ENCODE assay signal across 8 mouse cellular contexts in the genomic region with DNA sequence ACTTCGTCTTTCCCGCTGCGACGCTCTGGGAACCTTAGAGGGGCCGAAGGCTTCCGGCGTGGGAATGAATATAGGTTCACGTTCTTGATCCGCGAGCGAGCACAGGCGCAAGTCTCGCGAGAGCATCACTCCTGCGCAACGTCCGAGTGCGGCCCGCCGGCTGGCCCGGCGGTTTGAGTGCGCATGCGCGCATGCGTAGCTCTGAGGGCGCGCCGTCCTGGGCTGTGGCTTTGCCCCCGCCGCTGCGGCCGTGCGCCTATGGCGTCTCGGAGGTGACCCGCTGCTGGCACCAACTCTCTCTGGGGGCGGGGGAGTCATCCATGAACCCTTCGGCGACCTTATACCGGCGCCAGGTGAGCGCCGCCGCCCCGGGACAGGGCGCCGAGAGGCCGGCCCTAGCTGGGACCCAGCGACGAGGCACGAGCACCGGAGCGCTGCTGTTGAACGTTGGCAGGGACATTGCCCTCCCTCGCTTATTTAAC. TPM values are rescaled to one million over a fixed set of nuclear protein-coding genes. Genes with fewer than 3 reads are reported as not detected.
DNase-seq lines count a peak whose midpoint lies in the region; ATAC-seq and TF ChIP-seq lines count a peak whose summit lies in the region.

Gene Ccdc62 (plus strand): TSS at position 172 of the 482 bp plus-strand sequence.

- peaks cover 42% of the 10 kb centered on the region for H3K36me3 ChIP-seq in G1E (replicated peaks)
- peaks cover 16% of the 10 kb centered on the region for H3K36me3 ChIP-seq in forebrain, postnatal 0 days (ENCODE audit: insufficient read depth)
- H3K36me3 ChIP-seq in lung, embryonic 15.5 days = peaks cover 37% of the 10 kb centered on the region

- H3K9ac ChIP-seq in forebrain, postnatal 0 days = peak within 1 kb of the TSS; percentile 82
- H3K9ac ChIP-seq in lung, embryonic 15.5 days = peak within 1 kb of the TSS; percentile 93

- H3K9me3 ChIP-seq in G1E (replicated peaks) = no peaks in the 10 kb centered on the region
- no peaks in the 10 kb centered on the region for H3K9me3 ChIP-seq in forebrain, postnatal 0 days (ENCODE audit: low read length)
- H3K9me3 ChIP-seq in lung, embryonic 15.5 days = no peaks in the 10 kb centered on the region

- peak; percentile 79 for ATAC-seq in G1E (ENCODE audit: extremely low read depth, insufficient number of reproducible peaks, low FRiP score, poor library complexity, severe bottlenecking)
- ATAC-seq in forebrain, postnatal 0 days = peak; percentile 99
- ATAC-seq in lung, embryonic 15.5 days (ENCODE audit: borderline replicate concordance, extremely low read depth, low FRiP score, low TSS enrichment) = peak; percentile 98

- peak within 1 kb of the TSS; percentile 85 for H3K4me3 ChIP-seq in G1E (ENCODE audit: low read depth, low read length)
- peak within 1 kb of the TSS; percentile 75 for H3K4me3 ChIP-seq in forebrain, postnatal 0 days (ENCODE audit: low read depth, low read length)
- H3K4me3 ChIP-seq in lung, embryonic 15.5 days = peak within 1 kb of the TSS; percentile 65

- TF ChIP-seq CTCF in G1E (IDR thresholded peaks at IDR 0.05; ENCODE audit: low read depth, low read length) = no peak
- no peak for TF ChIP-seq CTCF in forebrain, postnatal 0 days (IDR thresholded peaks at IDR 0.05; ENCODE audit: low read depth)

- DNase-seq in G1E (ENCODE audit: low spot score) = peak; percentile 96
- DNase-seq in cerebellum, adult 18-20 months = peak; percentile 93 to 95
- DNase-seq in forebrain, postnatal 0 days = peak; percentile 97
- peak; percentile 96 for DNase-seq in heart, postnatal 4 days
- DNase-seq in layer of hippocampus, adult 8-10 months (ENCODE audit: low spot score in 2 of 2) = peak; percentile 88 to 89
- peak; percentile 90 for DNase-seq in ovary, adult 18-20 months (ENCODE audit: low spot score)
- peak; percentile 95 for DNase-seq in thymus, postnatal 0 days (ENCODE audit: low spot score)

- H3K4me1 ChIP-seq in G1E (ENCODE audit: insufficient read depth, low read depth, low read length) = peaks cover 19% of the 10 kb centered on the region
- H3K4me1 ChIP-seq in forebrain, postnatal 0 days (ENCODE audit: insufficient read depth) = no peaks in the 10 kb centered on the region
- peaks cover 10% of the 10 kb centered on the region for H3K4me1 ChIP-seq in lung, embryonic 15.5 days

- H3K27me3 ChIP-seq in G1E (ENCODE audit: insufficient read depth, low read length) = no peaks in the 10 kb centered on the region
- H3K27me3 ChIP-seq in forebrain, postnatal 0 days (ENCODE audit: insufficient read depth, low read length) = no peaks in the 10 kb centered on the region
- H3K27me3 ChIP-seq in lung, embryonic 15.5 days = no peaks in the 10 kb centered on the region

- WGBS in forebrain, postnatal 0 days = under 1% methylated on average over 55 of the region's 56 CpGs
- under 1% methylated on average over 56 of the region's 56 CpGs for WGBS in lung, embryonic 15.5 days

- H3K27ac ChIP-seq in forebrain, postnatal 0 days (ENCODE audit: low read depth, low read length) = peak within 1 kb of the TSS; percentile 90
- peak within 1 kb of the TSS; percentile 86 for H3K27ac ChIP-seq in lung, embryonic 15.5 days

- peak within 1 kb of the TSS; percentile 68 for H3K4me2 ChIP-seq in forebrain, postnatal 0 days (ENCODE audit: low read depth)
- peak within 1 kb of the TSS; percentile 78 for H3K4me2 ChIP-seq in lung, embryonic 15.5 days

RNA-seq across cellular contexts. Expression of gene Ccdc62, which starts in this region (rescaled TPM):
- total RNA-seq in G1E (2014; fragmentation: Nextera tagmentation) (2.8 and 9.4 TPM in 2 replicates), G1E (2017) (3.0 and 3.9 TPM in 2 replicates)
- 5.0 and 5.6 TPM in 2 replicates for polyA plus RNA-seq in G1E (2012)
- 3.6 and 3.7 TPM in 2 replicates for total RNA-seq in forebrain, postnatal 0 days (2014; rRNA removed)
- polyA plus RNA-seq in forebrain, postnatal 0 days (2015; fragmentation: Nextera tagmentation; extraction: Ambion mirVana) = 3.3 and 3.7 TPM in 2 replicates
- 1 to 10 TPM; 2.2 TPM for total RNA-seq in heart, postnatal 4 days (2021)
- 1 to 10 TPM; 2.1 to 7.2 (median 5.2) TPM for total RNA-seq in layer of hippocampus, adult 8-10 months (2022)
- 5.2 and 6.3 TPM in 2 replicates for polyA plus RNA-seq in lung, embryonic 15.5 days (2015; fragmentation: Nextera tagmentation; extraction: Ambion mirVana)
- 7.3 and 8.0 TPM in 2 replicates for polyA plus RNA-seq in thymus, postnatal 0 days (2015; fragmentation: Nextera tagmentation; extraction: Ambion mirVana)

Comparison
In these comparisons a context has a peak if more than half of its experiments do, and no peak if none do; other contexts are left out.
1. Peak in every context shown above with its lines: DNase-seq, ATAC-seq, H3K4me3 ChIP-seq and H3K27ac ChIP-seq.